Mouse (Mus musculus): ENCODE results near the gene Btbd2.
A peak's percentile ranks its signal among the peaks of the same experiment; 100 is the strongest.
"Not testable (repeated sequence)": the region's sequence is repeated elsewhere in the genome, so short reads cannot be mapped to it uniquely, and the experiment has no call there.

The Btbd2 gene

GRCm38 (mm10) chr10:80625764-80626163 lies 31.1 kb downstream of the Btbd2 start:
- no peak for DNase-seq

- DNase-seq, result peak; percentile 62 to 66
Measured at GRCm38 (mm10) chr10:80623457-80624191, 33.2 kb downstream of the Btbd2 start.

DNA sequence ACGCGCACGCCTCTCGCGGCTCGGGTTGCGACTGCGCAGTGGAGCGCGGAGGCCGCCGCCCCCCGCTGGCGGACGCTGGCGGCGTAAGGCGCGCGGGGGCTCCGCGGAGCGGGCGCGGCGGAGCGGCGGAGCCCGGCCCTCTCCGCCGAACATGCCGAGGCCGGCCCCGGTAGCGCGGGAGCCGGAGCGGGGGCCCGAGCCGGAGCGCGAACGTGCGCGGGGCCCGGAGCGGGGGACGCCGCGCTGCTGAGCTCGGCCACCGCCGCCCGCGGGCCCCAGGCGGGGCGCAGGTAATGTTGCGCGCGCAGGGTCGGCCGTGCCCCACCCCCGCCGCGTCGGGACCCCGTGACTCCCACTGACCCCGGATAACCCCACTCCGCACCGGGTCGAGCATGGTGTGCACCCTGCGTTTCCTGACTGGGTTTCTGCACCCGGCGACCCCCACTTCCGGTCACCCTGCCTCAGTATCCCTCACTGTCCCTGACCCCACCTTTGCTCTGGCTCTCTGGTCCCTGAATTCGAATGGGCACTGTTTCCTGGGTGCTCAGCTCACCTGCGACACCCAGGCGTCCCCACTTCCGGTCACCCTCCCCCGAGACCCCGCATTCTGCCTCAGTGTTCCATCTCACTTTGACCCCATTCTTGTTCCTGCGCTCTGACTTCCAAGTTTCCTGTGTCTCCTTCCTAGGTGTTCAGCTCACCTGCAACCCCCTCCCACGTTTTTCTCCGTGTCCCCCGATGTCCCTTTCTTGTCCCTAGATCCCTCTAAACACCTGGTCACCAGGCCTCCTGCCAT lies 34.0 kb downstream of the Btbd2 start, which contains the start of gene Csnk1g2:
Gene Csnk1g2, plus strand, starts transcription at position 178 of the 796 bp plus-strand sequence.
- DNase-seq, result peak; percentile 51 to 52

DNA sequence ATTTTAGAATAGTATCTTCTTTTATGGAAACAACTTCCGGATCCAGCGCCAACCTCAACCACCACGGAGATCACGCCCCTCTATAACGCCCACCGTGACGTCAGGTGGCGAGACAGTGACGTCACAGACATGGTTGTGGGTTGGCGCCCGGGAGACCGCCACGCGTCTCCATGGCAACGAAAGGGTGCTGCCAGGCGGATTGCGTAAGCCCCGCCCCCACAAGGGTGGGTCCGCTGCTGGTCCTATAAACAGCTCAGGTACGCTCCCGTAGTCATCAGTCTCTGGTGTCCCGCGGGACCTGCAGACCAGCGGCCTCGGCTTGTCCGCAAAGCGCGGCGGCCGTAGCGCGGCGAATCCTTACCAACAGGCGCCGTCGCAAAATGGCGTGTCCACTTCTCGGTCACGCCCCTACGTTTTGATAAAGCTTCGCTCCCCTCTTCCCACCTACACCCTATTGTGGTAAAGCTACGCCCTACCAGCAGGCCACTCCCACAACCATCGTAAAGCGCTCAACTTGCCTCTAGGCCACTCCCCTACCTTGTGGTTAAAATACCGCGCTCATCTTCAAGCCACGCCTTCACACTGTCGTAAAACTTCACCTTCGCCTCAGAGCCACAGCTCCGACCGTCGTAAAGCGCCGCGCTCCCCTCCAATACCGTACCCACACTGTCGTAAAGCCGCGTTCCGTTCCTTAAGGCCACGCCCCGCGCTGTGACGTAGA lies 34.8 kb downstream of the Btbd2 start:
- DNase-seq, result peak; percentile 99 to 100

- no peak for DNase-seq
Measured at GRCm38 (mm10) chr10:80621690-80621939, 35.3 kb downstream of the Btbd2 start.

DNA sequence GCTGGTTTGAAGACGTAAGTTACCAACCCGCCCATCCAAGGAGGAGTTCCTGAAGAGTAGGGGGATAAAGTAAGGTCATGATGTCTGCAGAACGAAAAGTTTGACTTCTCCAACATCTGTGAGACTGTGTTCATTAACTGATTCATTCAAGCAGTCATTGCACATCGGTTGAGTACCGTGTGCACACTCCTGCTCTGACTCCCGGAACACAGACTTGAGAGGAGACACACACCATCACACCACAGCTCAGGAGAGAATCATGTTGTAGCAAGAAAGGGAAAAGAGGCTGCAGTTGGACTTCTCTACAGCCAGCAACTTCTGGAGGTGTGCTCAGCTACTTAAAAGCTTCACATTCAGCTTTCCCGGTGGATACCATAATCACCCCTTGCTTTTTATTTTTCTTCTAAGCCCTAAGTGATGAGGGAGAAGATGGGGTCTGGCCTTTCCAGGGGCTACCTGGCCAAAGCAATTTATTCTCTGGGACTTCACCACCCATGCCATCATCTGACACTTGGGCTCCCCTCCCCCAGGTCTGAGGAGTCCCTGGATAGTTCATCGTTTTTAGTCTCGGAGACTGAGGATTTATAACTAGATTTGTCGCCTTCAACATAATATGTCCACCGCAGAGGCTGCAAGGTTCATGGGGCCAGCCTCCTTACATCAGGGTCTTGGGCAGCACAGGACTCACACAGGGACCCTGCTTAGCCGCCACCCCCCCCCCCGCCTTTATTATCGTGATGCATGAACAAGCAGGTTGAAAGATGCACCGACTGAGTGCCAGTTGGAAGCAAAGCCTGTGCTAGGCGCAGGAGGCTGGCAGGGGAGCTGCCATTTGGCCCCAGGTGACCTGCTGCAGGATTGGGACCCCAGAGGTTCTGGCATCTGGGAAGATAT lies 35.8 kb downstream of the Btbd2 start:
- peak in 1 of 2 experiments; percentile 35 for DNase-seq

DNA sequence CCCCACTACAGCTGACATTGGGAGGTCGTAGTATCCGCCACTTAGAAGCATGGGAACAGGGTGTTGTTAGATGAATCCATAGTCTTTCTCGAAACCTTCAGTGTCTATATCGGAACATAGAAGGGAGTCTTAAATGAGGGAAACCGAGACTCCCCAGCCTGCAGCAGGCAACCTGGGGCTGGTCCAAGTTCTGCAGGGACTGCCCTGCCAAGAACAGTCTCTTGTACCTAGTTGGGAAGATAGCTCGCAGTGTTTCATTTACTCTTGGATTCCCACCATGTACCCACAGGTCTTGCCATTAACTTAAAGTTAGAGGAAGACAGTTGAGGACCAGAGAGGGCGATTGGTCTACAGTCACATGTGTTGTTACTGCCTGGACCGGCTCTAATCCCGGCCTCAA lies 36.5 kb downstream of the Btbd2 start:
- peak in 1 of 2 experiments; percentile 21 for DNase-seq

DNA sequence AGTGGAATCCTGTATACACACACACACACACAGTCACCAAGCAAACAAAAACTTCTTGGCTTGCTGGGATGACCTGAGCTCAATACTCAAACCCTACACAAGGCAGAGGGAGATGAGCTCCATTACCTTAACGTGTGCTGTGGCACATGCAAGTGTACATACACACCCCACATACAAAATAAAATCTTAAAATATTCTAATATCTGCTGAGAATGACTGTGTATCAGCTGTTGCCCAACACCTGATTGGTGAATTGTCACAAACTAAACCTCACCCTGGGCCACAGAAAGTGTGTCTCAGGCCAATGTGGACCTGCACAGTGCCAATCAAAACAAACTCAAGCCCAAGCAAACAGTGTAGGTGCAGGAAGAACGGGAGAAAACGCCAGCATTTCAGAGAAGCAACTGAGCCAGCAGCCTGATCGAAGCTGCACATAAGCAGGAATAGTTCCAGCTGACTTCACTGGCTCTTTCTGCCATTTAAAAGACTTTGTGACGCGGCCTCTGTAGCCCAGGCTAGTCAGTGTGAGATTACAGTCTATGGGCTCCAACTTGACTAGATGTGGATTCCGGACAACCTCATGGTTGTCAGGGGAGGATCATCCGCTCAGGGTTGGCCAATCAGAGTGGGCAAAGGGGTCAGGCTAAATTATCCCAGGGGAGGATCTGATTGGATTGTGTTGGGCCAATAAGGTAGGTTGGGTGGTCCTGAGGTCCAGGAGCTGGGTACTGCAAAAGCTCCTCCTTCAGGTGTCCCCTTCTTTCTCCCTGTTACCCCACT lies 37.2 kb downstream of the Btbd2 start:
- no peak for DNase-seq

- no peak for DNase-seq
Measured at GRCm38 (mm10) chr10:80618181-80618580, 38.7 kb downstream of the Btbd2 start.

DNA sequence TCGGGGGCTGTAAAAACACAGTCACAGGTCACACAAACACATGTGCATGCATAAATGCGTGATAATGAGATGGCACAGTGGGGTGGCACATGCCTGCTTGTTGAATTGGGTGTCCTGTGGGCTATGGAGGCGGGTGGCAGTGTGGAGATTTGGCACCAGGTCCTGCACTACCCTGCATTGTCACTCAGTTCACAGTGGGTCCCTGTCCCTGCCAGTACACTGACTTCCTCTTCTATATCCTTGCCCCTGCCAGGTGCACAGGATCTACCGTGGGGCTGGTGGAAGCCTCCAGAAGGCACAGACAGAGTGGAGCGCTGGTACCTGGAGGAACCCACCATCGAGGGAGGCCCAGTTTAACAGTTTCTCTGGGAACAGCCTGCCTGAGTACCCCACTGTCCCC lies 42.5 kb downstream of the Btbd2 start:
- no peak for DNase-seq

DNA sequence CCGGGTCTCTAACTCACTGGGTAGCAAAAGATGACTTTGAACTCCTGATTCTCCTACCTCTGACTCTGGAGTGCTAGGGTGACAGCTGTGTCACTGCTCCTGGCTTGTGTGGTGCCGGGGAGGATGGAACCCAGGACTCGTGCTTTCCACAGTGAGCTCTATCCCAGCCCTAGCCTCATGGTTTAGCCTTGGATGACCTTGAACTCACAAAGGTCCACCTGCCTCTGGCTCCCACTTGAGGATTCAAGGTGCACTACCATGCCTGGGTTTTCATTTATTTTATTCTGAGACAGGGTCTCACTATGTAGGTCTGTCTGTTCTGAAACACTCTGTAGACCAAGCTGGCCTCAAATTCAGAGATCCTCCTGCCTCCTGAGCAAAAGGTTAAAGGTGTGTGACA lies 43.0 kb downstream of the Btbd2 start:
- no peak for DNase-seq

DNA sequence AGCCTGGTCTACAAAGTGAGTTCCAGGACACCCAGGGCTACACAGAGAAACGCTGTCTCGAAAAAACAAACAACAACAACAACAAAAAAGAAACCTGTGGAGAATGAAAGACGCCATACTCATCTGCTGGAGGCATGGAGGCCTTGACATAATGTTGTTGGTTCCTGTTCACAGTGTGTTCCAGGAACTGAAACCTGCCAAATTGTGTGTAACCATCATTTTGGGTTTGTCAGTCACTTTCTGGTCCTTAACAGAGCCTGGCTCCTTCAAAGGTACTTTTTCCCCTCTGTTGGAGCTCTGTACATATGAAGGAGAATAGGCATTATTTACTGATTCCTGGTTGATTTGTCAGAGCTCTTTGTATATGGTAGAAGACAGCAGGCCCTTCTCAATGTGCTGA lies 45.0 kb downstream of the Btbd2 start:
- no peak for DNase-seq

DNA sequence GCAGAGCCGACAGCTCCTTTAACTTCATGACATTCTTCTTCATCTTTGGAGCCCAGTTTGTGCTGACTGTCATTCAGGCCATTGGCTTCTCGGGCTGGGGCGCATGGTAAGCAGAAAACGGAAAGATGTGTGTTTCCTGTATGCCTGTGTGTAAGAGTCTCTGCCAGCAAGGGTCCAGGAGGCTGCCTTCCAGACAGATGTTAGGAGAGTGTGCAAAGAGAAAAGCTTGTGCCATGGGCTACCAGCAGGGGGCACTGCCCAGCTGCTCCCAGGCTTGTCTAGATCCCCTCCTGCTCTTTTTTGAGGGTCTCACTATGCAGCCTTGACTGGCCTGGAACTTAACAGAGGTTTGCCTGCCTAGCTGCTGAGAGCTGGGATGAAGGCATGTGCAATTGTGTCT lies 45.8 kb downstream of the Btbd2 start:
- DNase-seq, result peak in 1 of 2 experiments; percentile 65

GRCm38 (mm10) chr10:80610116-80610785 lies 46.6 kb downstream of the Btbd2 start:
- peak; percentile 90 for DNase-seq

GRCm38 (mm10) chr10:80609269-80609924 lies 47.5 kb downstream of the Btbd2 start:
- DNase-seq, result no peak

- no peak for DNase-seq
Measured at GRCm38 (mm10) chr10:80608435-80608834, 48.4 kb downstream of the Btbd2 start.

DNA sequence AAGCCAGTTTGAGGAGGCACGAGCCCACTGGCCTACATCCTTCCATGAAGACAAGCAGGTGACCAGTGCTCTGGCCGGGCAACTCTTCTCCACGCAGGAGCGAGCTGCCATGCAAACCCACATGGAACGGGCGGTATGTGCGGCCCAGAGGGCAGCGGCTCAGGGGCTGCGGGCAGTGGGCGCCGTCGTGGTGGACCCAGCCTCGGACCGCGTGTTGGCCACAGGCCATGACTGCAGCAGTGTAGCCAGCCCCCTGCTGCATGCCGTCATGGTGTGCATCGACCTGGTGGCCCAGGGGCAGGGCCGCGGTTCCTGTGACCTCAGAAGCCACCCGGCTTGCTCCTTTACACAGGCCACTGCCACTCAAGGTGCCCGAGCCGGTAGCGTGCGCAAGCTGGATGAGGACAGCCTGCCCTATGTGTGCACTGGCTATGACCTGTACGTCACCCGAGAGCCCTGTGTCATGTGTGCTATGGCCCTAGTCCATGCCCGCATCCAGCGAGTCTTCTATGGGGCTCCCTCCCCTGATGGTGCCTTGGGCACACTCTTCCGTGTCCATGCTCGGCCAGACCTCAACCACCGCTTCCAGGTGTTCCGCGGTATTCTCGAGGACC lies 50.0 kb downstream of the Btbd2 start:
- no peak for DNase-seq

DNA sequence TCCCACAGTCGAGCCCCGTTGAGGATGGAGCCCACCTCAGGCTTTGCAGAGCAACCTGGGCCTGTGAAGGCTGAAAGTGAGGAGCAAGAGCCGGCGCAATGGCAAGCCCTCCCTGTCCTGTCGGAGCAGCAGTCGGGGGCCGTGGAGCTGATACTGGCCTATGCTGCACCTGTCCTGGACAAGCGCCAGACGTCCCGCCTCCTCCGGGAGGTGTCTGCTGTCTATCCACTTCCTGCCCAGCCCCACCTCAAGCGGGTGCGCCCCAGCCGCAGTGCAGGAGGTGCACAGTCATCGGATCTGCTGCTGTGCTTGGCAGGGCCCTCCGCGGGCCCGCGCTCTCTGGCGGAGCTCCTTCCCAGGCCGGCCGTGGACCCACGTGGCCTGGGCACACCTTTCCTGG lies 50.6 kb downstream of the Btbd2 start:
- no peak for DNase-seq

- not testable (repeated sequence) for DNase-seq
Measured at GRCm38 (mm10) chr10:80605721-80606120, 51.1 kb downstream of the Btbd2 start, which contains the start of gene Gm49322. Gm49322 (plus strand) TSS chr10:80606021.

DNA sequence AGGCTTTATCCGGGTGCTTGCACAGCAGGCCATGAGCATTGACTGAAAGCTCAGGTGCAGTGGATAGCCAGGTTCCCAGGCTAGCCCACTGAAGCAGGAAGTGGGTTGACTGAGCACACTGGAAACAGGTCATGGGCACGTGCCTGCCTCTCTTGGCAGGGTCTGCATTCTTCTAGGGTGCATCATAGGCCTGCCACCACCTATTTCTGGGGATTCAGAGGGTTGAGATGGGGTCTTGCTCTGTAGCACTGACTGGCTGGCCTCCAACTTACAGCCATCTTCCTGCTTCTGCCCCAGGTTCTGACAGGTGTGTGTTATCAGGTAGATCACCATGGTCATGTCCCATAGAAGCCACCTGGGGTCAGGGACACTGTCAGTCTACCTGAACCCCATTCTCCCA lies 51.9 kb downstream of the Btbd2 start:
- no peak for DNase-seq
